Mouse (Mus musculus): ENCODE results near the gene Gm21518.
"Not testable (repeated sequence)": the region's sequence is repeated elsewhere in the genome, so short reads cannot be mapped to it uniquely, and the experiment has no call there.

Gene Gm21518

GRCm38 (mm10) chrY:62190566-62190965 lies at the start of gene Gm21518:
TSS of gene Gm21518 (plus strand) at chrY:62190866.
- not testable (repeated sequence) for DNase-seq (ENCODE audit: low spot score in 2 of 2)

Data from urinary bladder, postnatal 4 days (tissue).